Mouse (Mus musculus) G1E (cell line): Measurements from ENCODE around the gene Actn3. TPM values are rescaled to one million over a fixed set of nuclear protein-coding genes. Genes with fewer than 3 reads are reported as not detected.

Experiments
- ATAC-seq: 2 replicates; pipeline ENCODE4 v1.8.0; 2016; ENCODE audit warnings: mild to moderate bottlenecking; ENCODE audit not compliant: insufficient number of reproducible peaks, poor library complexity, low FRiP score, severe bottlenecking; ENCODE audit errors: extremely low read depth
- DNase-seq: peaks from one replicate; pipeline ENCODE4 v3.0.0; 2012; ENCODE audit warnings: low spot score
- H3K27me3 ChIP-seq: 2 replicates; pipeline ENCODE4 v1.6.1; 2012; ENCODE audit warnings: mild to moderate bottlenecking, low read length, inconsistent platforms; ENCODE audit not compliant: insufficient read depth
- H3K36me3 ChIP-seq: replicated peaks from 2 replicates; pipeline ENCODE3; 2012; ENCODE audit warnings: mild to moderate bottlenecking, inconsistent platforms
- H3K4me1 ChIP-seq: 2 replicates; pipeline ENCODE4 v1.6.1; 2012; ENCODE audit warnings: low read depth, low read length, inconsistent platforms, mixed read lengths; ENCODE audit not compliant: insufficient read depth
- H3K4me3 ChIP-seq: 2 replicates; pipeline ENCODE4 v1.5.1; 2012; ENCODE audit warnings: low read depth, mild to moderate bottlenecking, inconsistent platforms, low read length, moderate library complexity, mixed read lengths
- H3K9me3 ChIP-seq: replicated peaks from 2 replicates; pipeline ENCODE4 v1.6.1; 2012; ENCODE audit warnings: inconsistent platforms
- CTCF ChIP-seq: IDR thresholded peaks from 2 replicates; pipeline ENCODE4 v1.5.1; 2012; ENCODE audit warnings: low read depth, low read length, inconsistent platforms, mixed read lengths
- GATA1 ChIP-seq: IDR thresholded peaks from 2 replicates; pipeline ENCODE4 v1.6.1; 2012; ENCODE audit warnings: borderline replicate concordance, low read length, inconsistent platforms, mixed read lengths
- GATA2 ChIP-seq: IDR thresholded peaks from 2 replicates; pipeline ENCODE4 v1.6.1; 2012; ENCODE audit warnings: low read depth, low read length, inconsistent platforms, borderline replicate concordance
- POLR2AphosphoS5 ChIP-seq: IDR thresholded peaks from 2 replicates; pipeline ENCODE4 v1.6.1; 2012; ENCODE audit warnings: low read depth, low read length, inconsistent platforms; ENCODE audit not compliant: insufficient replicate concordance
- TAL1 ChIP-seq: conservative IDR thresholded peaks from 2 replicates; pipeline ENCODE4 v1.6.1; 2012; ENCODE audit warnings: low read depth, low read length, inconsistent platforms, mixed read lengths
- polyA plus RNA-seq: library from polyadenylated mRNA; stranded (reverse); fragments of >175 nt; gene quantifications from 2 replicates; pipeline ENCODE4 v1.2.3, GENCODE M21; 2012
- total RNA-seq, 2 experiments: library from RNA; stranded (forward) in 1 of 2; stranded (reverse) in 1 of 2; fragments of 200-1000 nt in 1 of 2; fragments of >200 nt in 1 of 2; fragmentation: Nextera tagmentation in 1 of 2; gene quantifications; 2 replicates each; pipeline ENCODE4 v1.2.3; 2014 to 2017

The Actn3 gene
- total RNA-seq (2014; fragmentation: Nextera tagmentation) (not detected in 2 replicates), total RNA-seq (2017) (0.16 and 0.52 TPM in 2 replicates), polyA plus RNA-seq (0.03 and 0.06 TPM in 2 replicates)

DNA sequence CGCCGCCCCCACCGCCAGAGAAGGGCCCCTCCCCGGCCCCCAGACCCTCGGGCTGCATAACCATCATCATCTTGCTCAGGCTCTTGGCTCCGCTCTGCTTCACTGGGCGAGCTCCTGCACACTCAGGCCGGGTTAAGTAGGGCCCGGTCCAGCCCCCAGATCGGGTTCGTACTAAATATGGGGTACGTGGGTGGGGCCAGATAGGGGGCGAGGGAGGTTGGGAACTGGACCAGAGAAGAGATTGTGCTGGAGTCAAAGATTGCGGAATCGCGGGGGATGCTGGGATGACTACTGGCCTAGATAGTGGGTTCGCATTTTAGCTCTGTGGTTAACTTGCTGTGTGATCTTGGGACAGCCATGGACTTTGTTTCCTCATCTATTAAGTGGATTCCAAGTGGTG lies at the start of gene Actn3:
Gene Actn3, minus strand, starts transcription at position 125 of the 400 bp plus-strand sequence.
- Histone ChIP-seq H3K36me3 (peaks cover 31% of the 10 kb centered on the region), H3K4me1 (peaks cover 37% of the 10 kb centered on the region), H3K27me3 (peaks cover 28% of the 10 kb centered on the region), H3K4me3 (peak within 1 kb of the TSS; percentile 98), H3K9me3 (no peaks in the 10 kb centered on the region)
- DNase-seq (no peak), ATAC-seq (no peak)
- TF ChIP-seq CTCF, result no peak
- no peak for TF ChIP-seq POLR2AphosphoS5
- no peak for TF ChIP-seq TAL1
- TF ChIP-seq GATA1, result no peak
- TF ChIP-seq GATA2, result no peak

DNA sequence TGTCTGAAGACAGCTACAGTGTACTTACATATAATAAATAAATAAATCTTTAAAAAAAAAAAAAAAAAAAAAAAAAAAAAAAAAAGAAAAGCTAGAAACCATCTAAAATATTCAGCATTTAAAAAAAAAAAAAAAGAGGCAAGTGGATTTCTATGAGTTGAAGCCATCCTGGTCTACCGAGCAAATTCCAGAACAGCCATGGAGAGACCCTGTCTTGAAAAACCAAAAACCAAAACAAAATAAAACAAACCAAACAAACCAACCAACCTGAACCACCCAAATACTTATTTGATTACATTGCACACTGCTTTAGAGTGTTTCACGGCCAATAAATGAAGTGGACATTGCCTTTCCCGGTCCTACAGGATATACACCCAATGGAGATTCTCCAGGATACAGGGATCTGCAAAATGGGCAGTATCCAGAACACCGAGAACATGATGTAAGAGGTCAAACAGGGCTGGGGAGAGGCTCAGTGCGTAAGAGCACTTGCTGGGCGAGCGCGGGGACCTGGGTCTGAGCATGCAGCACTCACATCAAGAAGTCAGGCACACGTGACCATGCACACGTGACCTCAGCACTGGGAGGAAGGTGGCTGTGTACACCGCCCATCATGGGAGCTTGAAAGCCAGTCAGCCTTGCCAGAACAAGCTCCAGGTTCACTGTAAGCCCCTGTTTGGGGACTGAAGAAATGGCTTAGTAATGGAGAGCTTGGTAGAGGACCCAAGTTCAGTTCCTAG lies 47.6 kb upstream of the Actn3 start:
- Histone ChIP-seq H3K9me3 (no peaks in the 10 kb centered on the region), H3K4me3 (no peak overlapping the region; the same call in 1 of the 2 replicates), H3K27me3 (no peaks in the 10 kb centered on the region), H3K4me1 (peaks cover 34% of the 10 kb centered on the region), H3K36me3 (peaks cover 67% of the 10 kb centered on the region)
- DNase-seq (no peak), ATAC-seq (no peak)
- TF ChIP-seq GATA2 (no peak), TAL1 (no peak), POLR2AphosphoS5 (no peak), CTCF (no peak), GATA1 (no peak)

DNA sequence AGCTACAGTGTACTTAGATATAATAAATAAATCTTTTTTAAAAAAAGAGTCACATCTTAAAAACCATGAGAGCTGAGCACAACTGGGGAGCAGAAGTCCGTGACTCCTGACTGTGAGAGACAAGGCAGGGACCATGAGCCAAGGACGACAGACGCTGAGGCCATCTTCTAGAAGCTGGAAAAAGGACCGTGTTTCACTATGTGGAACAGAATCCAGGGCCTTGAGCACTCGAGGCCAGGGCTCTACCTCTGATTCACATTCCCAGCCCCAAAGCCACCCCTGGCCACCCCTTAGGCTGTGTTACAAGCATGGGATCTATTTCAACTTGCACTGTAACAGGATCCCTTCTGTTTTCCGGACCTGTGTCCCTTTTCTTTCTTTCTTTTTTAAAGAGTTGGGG lies 41.9 kb upstream of the Actn3 start:
- Histone ChIP-seq H3K36me3 (peaks cover 99% of the 10 kb centered on the region), H3K27me3 (no peaks in the 10 kb centered on the region), H3K9me3 (no peaks in the 10 kb centered on the region), H3K4me1 (no peaks in the 10 kb centered on the region), H3K4me3 (no peak overlapping the region)
- ATAC-seq, result no peak
- no peak for TF ChIP-seq CTCF
- TF ChIP-seq POLR2AphosphoS5, result no peak
- no peak for TF ChIP-seq TAL1
- TF ChIP-seq GATA1, result no peak
- DNase-seq, result no peak

DNA sequence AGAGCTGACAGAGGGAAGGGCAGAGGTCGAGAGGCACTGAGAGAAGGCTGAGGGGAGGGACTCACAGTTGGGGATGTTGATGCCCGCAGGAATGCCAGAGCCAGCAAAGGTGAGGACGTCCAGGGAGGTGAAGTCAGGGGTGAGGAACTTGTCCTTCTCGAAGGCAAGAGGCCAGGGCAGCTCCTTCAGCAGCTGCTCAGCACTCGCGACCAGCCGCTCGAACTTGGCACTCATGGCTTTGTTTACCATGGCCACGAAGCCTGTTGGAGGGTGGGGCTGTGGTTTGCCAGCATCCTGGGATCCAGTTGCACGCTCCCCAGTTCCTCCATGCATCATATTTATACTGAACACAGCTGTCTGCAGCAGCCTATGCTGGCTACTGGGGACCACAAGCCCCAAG lies 39.1 kb upstream of the Actn3 start:
- H3K27me3 ChIP-seq, result no peaks in the 10 kb centered on the region
- no peak for ATAC-seq
- peaks cover 6% of the 10 kb centered on the region; the same call in 1 of the 2 replicates for H3K4me1 ChIP-seq
- TF ChIP-seq TAL1 (no peak), POLR2AphosphoS5 (no peak), GATA2 (no peak)
- no peak for DNase-seq
- H3K9me3 ChIP-seq, result no peaks in the 10 kb centered on the region
- H3K4me3 ChIP-seq, result no peak overlapping the region
- H3K36me3 ChIP-seq, result peaks cover 98% of the 10 kb centered on the region

DNA sequence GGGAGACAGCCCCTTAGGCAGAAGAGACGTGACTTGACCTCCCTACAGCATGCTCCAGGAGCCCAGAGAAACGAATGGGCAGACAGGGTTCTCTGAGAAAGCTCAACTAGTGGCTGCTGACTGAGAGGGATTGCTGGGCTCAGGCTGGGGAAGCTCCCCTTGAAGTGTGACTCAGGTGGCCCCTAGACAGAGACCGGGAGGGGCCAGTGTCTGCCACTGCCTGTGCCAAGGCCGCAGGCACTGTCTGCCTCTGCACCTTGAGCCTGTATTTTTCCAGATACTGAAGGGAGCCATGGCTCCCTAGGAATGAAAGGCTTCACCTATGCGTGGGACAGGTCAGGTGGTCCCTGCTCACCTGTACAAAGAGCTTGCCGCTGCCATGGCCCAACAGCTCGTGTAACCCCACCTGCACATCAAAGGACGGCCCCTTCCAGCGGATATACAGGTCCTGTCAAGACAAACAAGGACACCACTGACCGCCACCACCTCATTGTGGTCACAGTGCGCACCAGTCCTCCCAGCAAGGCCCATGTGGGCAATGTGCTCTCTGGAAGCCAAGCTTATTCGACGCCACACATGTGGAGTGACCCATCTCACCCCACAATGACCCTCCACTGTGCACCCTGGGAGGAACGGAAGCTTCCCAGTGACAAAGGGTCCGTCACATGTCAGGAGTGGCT lies 38.4 kb upstream of the Actn3 start:
- Histone ChIP-seq H3K9me3 (no peaks in the 10 kb centered on the region), H3K27me3 (no peaks in the 10 kb centered on the region), H3K4me1 (peaks cover 6% of the 10 kb centered on the region; the same call in 1 of the 2 replicates), H3K36me3 (peaks cover 98% of the 10 kb centered on the region), H3K4me3 (no peak overlapping the region)
- ATAC-seq (no peak), DNase-seq (no peak)
- TF ChIP-seq GATA1 (no peak), GATA2 (no peak), CTCF (no peak), POLR2AphosphoS5 (no peak), TAL1 (no peak)

DNA sequence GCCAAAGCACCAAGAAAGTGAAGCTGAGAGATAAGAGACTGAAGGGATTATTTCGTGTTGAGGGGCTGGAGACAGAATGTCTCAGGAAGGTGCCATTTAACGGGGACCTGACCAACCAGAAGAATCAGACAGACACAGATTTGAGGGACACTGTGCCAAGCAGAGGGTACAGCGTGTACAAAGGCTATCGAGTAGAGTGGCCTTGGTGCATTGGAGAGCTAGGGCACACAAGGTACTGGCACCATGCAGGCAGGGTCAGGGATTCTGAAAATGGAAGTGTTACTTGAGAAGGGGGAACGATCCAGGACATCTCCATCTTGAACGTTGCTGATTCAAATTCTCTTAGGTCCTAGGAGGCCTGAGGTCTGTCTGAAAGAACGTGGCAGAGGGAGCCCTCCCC lies 31.7 kb upstream of the Actn3 start:
- Histone ChIP-seq H3K9me3 (no peaks in the 10 kb centered on the region), H3K27me3 (no peaks in the 10 kb centered on the region), H3K4me1 (peaks cover 13% of the 10 kb centered on the region; the same call in 1 of the 2 replicates), H3K36me3 (peaks cover 78% of the 10 kb centered on the region), H3K4me3 (no peak overlapping the region)
- ATAC-seq, result no peak
- no peak for DNase-seq
- no peak for TF ChIP-seq TAL1
- no peak for TF ChIP-seq GATA2
- TF ChIP-seq POLR2AphosphoS5, result no peak
- no peak for TF ChIP-seq GATA1
- TF ChIP-seq CTCF, result no peak
